Mouse (Mus musculus): Measurements from ENCODE around the gene Gm4981.
"Not testable (repeated sequence)": the region's sequence is repeated elsewhere in the genome, so short reads cannot be mapped to it uniquely, and the experiment has no call there.

The Gm4981 gene

GRCm38 (mm10) chr10:58236613-58237012, at the start of gene Gm4981:
TSS of gene Gm4981 (minus strand) at chr10:58236701.
- DNase-seq (ENCODE audit: low read depth, low spot score): no peak

- DNase-seq (ENCODE audit: low read depth, low spot score): no peak
Measured at GRCm38 (mm10) chr10:58282238-58282637, 45.7 kb upstream of the Gm4981 start.

- DNase-seq (ENCODE audit: low read depth, low spot score): no peak
Measured at GRCm38 (mm10) chr10:58258466-58258865, 22.0 kb upstream of the Gm4981 start.

GRCm38 (mm10) chr10:58255954-58256353, 19.5 kb upstream of the Gm4981 start:
- DNase-seq (ENCODE audit: low read depth, low spot score): no peak

GRCm38 (mm10) chr10:58255213-58255892, 18.9 kb upstream of the Gm4981 start, which contains the start of gene Gcc2:
TSS of gene Gcc2 (plus strand) at chr10:58255497.
- peak; percentile 95 for DNase-seq (ENCODE audit: low read depth, low spot score)

GRCm38 (mm10) chr10:58254635-58255175, 18.2 kb upstream of the Gm4981 start:
- DNase-seq (ENCODE audit: low read depth, low spot score): no peak

GRCm38 (mm10) chr10:58249535-58249934, 13.0 kb upstream of the Gm4981 start:
- DNase-seq (ENCODE audit: low read depth, low spot score): no peak

GRCm38 (mm10) chr10:58238984-58239740, 2.7 kb upstream of the Gm4981 start:
- DNase-seq (ENCODE audit: low read depth, low spot score): not testable (repeated sequence)

- not testable (repeated sequence) for DNase-seq (ENCODE audit: low read depth, low spot score)
Measured at GRCm38 (mm10) chr10:58234985-58235384, 1.5 kb downstream of the Gm4981 start.

- not testable (repeated sequence) for DNase-seq (ENCODE audit: low read depth, low spot score)
Measured at GRCm38 (mm10) chr10:58233740-58234121, 2.8 kb downstream of the Gm4981 start.

GRCm38 (mm10) chr10:58233054-58233739, 3.3 kb downstream of the Gm4981 start:
- DNase-seq (ENCODE audit: low read depth, low spot score): not testable (repeated sequence)

GRCm38 (mm10) chr10:58232641-58232969, 3.9 kb downstream of the Gm4981 start, which contains the start of gene Duxf3:
TSS of gene Duxf3 (minus strand) at chr10:58232675.
- DNase-seq (ENCODE audit: low read depth, low spot score): not testable (repeated sequence)

GRCm38 (mm10) chr10:58231779-58232640, 4.5 kb downstream of the Gm4981 start:
- not testable (repeated sequence) for DNase-seq (ENCODE audit: low read depth, low spot score)

GRCm38 (mm10) chr10:58231088-58231487, 5.4 kb downstream of the Gm4981 start:
- DNase-seq (ENCODE audit: low read depth, low spot score): not testable (repeated sequence)

- DNase-seq (ENCODE audit: low read depth, low spot score): not testable (repeated sequence)
Measured at GRCm38 (mm10) chr10:58230021-58230420, 6.5 kb downstream of the Gm4981 start.

GRCm38 (mm10) chr10:58227798-58228197, 8.7 kb downstream of the Gm4981 start:
- not testable (repeated sequence) for DNase-seq (ENCODE audit: low read depth, low spot score)

- DNase-seq (ENCODE audit: low read depth, low spot score): not testable (repeated sequence)
Measured at GRCm38 (mm10) chr10:58226357-58226756, 10.1 kb downstream of the Gm4981 start.

- DNase-seq (ENCODE audit: low read depth, low spot score): not testable (repeated sequence)
Measured at GRCm38 (mm10) chr10:58224827-58225785, 11.4 kb downstream of the Gm4981 start, which contains the start of gene AW822073. TSS of gene AW822073 (minus strand) at chr10:58224930.

GRCm38 (mm10) chr10:58223972-58224805, 12.3 kb downstream of the Gm4981 start:
- DNase-seq (ENCODE audit: low read depth, low spot score): not testable (repeated sequence)

Measured in telencephalon, adult 2 months (tissue).